Mouse (Mus musculus) frontal cortex, postnatal 25 days (tissue): ENCODE measurements around the gene Vtcn1.

Source experiments
- DNase-seq, 2 experiments: peaks; one replicate each; pipeline ENCODE4 v3.0.0; 2022; ENCODE audit warnings: low spot score in 2 of 2

The Vtcn1 gene

GRCm38 (mm10) chr3:100856050-100856815 is 31.0 kb downstream of the Vtcn1 start:
- no peak for DNase-seq

DNA sequence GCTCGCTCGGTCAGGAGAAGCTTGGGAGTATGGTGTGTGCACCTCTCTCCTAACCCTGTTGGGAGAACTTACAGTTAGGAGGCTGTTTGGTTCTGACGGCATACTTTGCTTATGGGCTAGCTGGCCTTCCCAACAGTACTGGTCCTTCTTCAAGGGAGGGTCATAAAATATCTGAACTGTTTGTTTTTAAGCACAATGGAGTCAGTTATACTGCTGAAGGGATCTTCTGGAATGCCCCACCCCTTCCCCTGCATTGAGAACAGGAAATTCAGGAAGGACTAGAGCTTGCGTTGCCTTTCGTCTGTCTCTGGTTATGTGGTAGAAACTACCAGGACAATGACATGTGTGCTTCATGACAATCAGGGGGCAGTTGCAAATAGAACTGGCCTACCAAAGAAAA is 31.9 kb downstream of the Vtcn1 start:
- no peak for DNase-seq

DNA sequence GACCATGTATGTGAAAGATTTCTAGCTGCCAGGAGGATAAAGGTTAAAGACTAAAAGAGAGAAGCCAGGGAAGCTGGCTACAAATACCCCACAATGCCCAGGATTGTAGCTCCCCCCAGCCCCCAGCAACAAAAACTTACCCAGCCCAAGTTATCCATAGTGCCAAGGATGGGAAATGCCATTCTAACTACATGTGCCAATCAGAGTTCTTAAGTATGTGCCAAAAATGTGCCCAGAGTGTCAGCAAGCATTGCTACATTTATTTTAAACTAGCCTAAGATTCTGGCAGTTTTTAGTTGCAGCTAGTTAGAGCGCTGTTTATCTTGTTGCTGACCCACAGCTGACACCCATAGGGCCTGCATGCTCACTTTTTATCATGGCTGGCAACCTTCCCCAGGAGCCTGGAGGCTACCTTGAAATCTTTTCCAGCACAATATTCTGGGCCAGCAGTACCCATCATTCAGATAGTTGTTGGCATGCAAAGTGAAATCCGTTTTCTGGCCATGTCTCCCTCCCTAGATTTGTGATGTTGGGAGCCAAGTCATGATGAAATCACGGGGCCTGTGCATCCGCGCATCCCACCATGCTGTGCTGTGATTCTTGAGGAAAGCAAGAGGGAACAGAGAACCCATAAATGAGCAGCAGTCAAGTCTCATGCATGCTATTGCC is 33.2 kb downstream of the Vtcn1 start:
- DNase-seq, result no peak

- no peak for DNase-seq
Measured at GRCm38 (mm10) chr3:100861307-100862303, 36.3 kb downstream of the Vtcn1 start.

- no peak for DNase-seq
Measured at GRCm38 (mm10) chr3:100866946-100867345, 41.7 kb downstream of the Vtcn1 start.

- no peak for DNase-seq
Measured at GRCm38 (mm10) chr3:100877057-100877456, 51.8 kb downstream of the Vtcn1 start.

DNA sequence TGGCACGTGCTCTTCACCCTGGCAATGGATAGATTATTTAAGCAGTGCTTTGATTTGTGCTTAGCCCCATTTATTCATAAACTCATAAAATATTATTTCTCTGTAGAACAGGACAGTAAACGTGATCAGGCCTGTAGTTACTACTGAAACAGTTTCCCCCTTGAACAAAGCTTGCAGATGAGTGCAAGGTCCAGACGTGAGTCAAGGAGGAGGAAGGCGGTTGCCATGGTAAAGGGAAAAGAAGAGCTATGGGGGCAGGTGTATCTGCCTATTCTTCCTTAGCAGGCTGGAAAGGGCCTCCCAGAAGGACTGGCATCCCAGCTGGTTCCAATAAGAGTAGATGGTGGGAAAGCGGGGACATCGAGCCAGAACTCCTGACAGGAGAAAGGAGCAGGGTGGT is 56.1 kb downstream of the Vtcn1 start:
- no peak for DNase-seq

- no peak for DNase-seq
Measured at GRCm38 (mm10) chr3:100881843-100882634, 56.8 kb downstream of the Vtcn1 start.

GRCm38 (mm10) chr3:100889234-100889633 is 64.0 kb downstream of the Vtcn1 start:
- DNase-seq, result no peak

GRCm38 (mm10) chr3:100890406-100890805 is 65.1 kb downstream of the Vtcn1 start:
- DNase-seq, result no peak

GRCm38 (mm10) chr3:100892383-100893335 is 67.4 kb downstream of the Vtcn1 start:
- no peak for DNase-seq

GRCm38 (mm10) chr3:100895500-100895899 is 70.2 kb downstream of the Vtcn1 start:
- DNase-seq, result no peak

GRCm38 (mm10) chr3:100906128-100906527 is 80.9 kb downstream of the Vtcn1 start:
- DNase-seq, result no peak

GRCm38 (mm10) chr3:100906916-100907315 is 81.7 kb downstream of the Vtcn1 start:
- DNase-seq, result no peak

- no peak for DNase-seq
Measured at GRCm38 (mm10) chr3:100908594-100908993, 83.3 kb downstream of the Vtcn1 start.

DNA sequence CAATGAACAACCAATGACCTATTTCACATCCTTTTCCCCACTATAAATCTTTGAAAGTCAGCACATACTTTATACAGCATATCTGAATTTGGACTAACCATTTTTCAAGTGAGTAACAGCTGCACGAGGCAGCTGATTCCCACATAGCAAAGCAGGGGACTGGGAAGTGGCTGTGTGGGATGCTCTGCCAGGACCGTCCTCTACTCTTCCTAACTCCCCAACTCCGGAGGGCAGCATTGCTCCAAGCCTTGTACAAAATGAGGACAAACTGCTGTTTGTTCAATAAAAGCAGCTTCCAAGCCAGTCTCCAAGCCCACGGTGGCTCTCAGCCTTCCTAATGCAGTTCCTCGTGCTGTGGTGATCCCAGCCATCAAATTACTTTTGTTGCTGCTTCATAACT is 85.4 kb downstream of the Vtcn1 start:
- no peak for DNase-seq

- no peak for DNase-seq
Measured at GRCm38 (mm10) chr3:100911026-100911425, 85.8 kb downstream of the Vtcn1 start.

GRCm38 (mm10) chr3:100911498-100912213 is 86.4 kb downstream of the Vtcn1 start:
- DNase-seq, result no peak

DNA sequence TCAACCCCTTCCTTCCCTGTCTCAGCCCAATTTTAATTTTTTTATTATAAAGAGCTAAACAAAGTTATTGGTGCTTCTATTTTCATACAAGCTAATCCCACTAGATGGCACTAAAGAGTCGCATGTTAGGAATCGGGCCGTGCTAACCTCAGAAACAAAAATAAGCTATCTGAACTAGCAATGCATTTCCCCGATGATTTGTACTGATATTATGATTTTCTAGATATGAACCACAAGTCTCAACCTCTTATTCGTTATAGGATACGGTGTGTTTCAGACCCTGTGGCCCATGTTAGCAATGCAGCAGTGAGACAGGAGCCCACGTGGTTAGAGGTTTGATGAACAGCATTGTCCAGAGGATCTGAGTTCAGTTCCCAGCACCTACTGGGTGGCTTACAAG is 91.6 kb downstream of the Vtcn1 start:
- no peak for DNase-seq
